13 mouse cellular contexts compared by ENCODE assay signal in the genomic region with DNA sequence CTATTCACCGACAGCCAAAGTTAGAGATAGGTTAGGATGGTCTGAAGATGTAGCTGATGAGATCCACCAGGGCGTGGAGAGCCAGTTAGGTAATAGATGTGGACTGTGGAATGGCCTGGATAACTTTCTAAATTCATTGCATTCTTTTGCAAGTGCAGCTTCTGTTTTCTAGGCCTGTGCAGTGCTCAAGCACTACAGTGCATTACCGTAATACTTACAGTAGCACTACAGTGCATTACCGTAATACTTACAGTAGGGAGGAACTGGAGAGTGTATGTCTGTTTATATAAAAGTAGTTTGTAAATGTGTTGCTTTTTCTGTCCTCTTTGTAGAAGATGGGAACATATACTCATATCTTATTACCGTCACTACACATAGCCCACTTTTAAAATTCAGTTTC. TPM values are rescaled to one million over a fixed set of nuclear protein-coding genes. Genes with fewer than 3 reads are reported as not detected.
DNase-seq lines count a peak whose midpoint lies in the region; ATAC-seq and TF ChIP-seq lines count a peak whose summit lies in the region.
"Had no signal": no experiment of that assay in that cellular context is flagged by ENCODE, and none has a peak within 500 bp of the region (broad histone marks: within the 10 kb centered on the region; RNA-seq: fewer than 3 reads in every experiment).

No protein-coding gene starts in this region.

- 67% methylated on average over 5 of the region's 5 CpGs for WGBS in liver, postnatal 0 days (ENCODE audit: insufficient replicate concordance)

- H3K4me2 ChIP-seq in liver, postnatal 0 days (ENCODE audit: low read depth, low read length) = no peak overlapping the region
- H3K4me2 ChIP-seq: hindbrain, embryonic 15.5 days; neural tube, embryonic 15.5 days had no signal

- no peak for TF ChIP-seq POLR2A in MEL (IDR thresholded peaks at IDR 0.05; ENCODE audit: control insufficient read depth in 1 of 2, insufficient read depth in 1 of 2, low read depth in 1 of 2, low read length in 2 of 2, poor library complexity in 1 of 2)

- peak; percentile 81; the same call in 1 of the 2 replicates for ATAC-seq in common myeloid progenitor, adult 5-6 weeks (replicated peaks; ENCODE audit: low read depth, poor library complexity, severe bottlenecking)
- ATAC-seq in liver, postnatal 0 days = peak; percentile 40; the same call in 1 of the 2 replicates

- TF ChIP-seq CTCF in MEL (IDR thresholded peaks at IDR 0.05 in 2 of 3, conservative IDR thresholded peaks at IDR 0.05 in 1 of 3; ENCODE audit: control insufficient read depth in 1 of 3, insufficient read depth in 1 of 3, low read depth in 2 of 3, low read length in 3 of 3, poor library complexity in 1 of 3, severe bottlenecking in 1 of 3) = no peak
- TF ChIP-seq CTCF in liver, postnatal 0 days (IDR thresholded peaks at IDR 0.05; ENCODE audit: low read depth) = no peak

- H3K9me3 ChIP-seq in MEL (replicated peaks; ENCODE audit: insufficient read depth, low read length) = no peaks in the 10 kb centered on the region
- no peaks in the 10 kb centered on the region for H3K9me3 ChIP-seq in liver, postnatal 0 days (ENCODE audit: low read length)
- H3K9me3 ChIP-seq: hindbrain, embryonic 15.5 days; neural tube, embryonic 15.5 days had no signal

- no peaks in the 10 kb centered on the region for H3K79me2 ChIP-seq in MEL (ENCODE audit: control insufficient read depth, insufficient read depth, low read length, poor library complexity)

- no peak for TF ChIP-seq RAD21 in MEL (IDR thresholded peaks at IDR 0.05; ENCODE audit: low read depth, low read length)

- H3K27ac ChIP-seq in MEL (ENCODE audit: control insufficient read depth, low read depth, low read length) = no peak overlapping the region
- no peak overlapping the region for H3K27ac ChIP-seq in liver, postnatal 0 days (ENCODE audit: low read depth)
- H3K27ac ChIP-seq: hindbrain, embryonic 15.5 days; left cerebral cortex, adult 2 months; neural tube, embryonic 15.5 days had no signal

- H3K9ac ChIP-seq in MEL (ENCODE audit: control insufficient read depth, low read depth, low read length, poor library complexity, severe bottlenecking) = no peak overlapping the region
- H3K9ac ChIP-seq in liver, postnatal 0 days (replicated peaks) = no peak overlapping the region
- H3K9ac ChIP-seq: hindbrain, embryonic 15.5 days; neural tube, embryonic 15.5 days had no signal

- H3K4me1 ChIP-seq in MEL (ENCODE audit: control insufficient read depth in 1 of 2, insufficient read depth in 2 of 2, low read length in 2 of 2) = no peaks in the 10 kb centered on the region; a peak in 1 of 4 replicates
- peaks cover 6% of the 10 kb centered on the region for H3K4me1 ChIP-seq in liver, postnatal 0 days (ENCODE audit: insufficient read depth)
- H3K4me1 ChIP-seq: hindbrain, embryonic 15.5 days; neural tube, embryonic 15.5 days had no signal

- peaks cover 6 to 27% of the 10 kb centered on the region in 2 experiments for H3K36me3 ChIP-seq in MEL (ENCODE audit: control insufficient read depth in 1 of 2, insufficient read depth in 2 of 2, low read length in 2 of 2)
- peaks cover 66% of the 10 kb centered on the region for H3K36me3 ChIP-seq in liver, postnatal 0 days (replicated peaks; ENCODE audit: insufficient read depth, low read length)

- TF ChIP-seq EP300 in MEL (IDR thresholded peaks at IDR 0.05; ENCODE audit: low read depth in 1 of 2, low read length in 2 of 2) = peak in 1 of 2 experiments; percentile 17; a peak in 1 of 4 replicates
- TF ChIP-seq EP300 in liver, postnatal 0 days (IDR thresholded peaks at IDR 0.05; ENCODE audit: low read depth) = no peak

- peak; percentile 16 for DNase-seq in kidney, adult 9 months
- DNase-seq in kidney, adult 18-20 months = no peak
- peak; percentile 21 for DNase-seq in MEL (ENCODE audit: low read depth, low spot score)
- DNase-seq in liver, postnatal 0 days = no peak
- DNase-seq in layer of hippocampus, postnatal 14 days (ENCODE audit: low spot score in 2 of 2) = no peak
- DNase-seq in embryo, embryonic 10.5 days (ENCODE audit: low spot score) = no peak
- DNase-seq: cerebellum, adult 11 months; right cerebral cortex, adult 18-20 months had no signal

- H3K27me3 ChIP-seq in MEL (ENCODE audit: control insufficient read depth in 1 of 2, insufficient read depth in 2 of 2, low read length in 2 of 2) = no peaks in the 10 kb centered on the region
- H3K27me3 ChIP-seq in liver, postnatal 0 days (ENCODE audit: insufficient read depth, low read length) = no peaks in the 10 kb centered on the region
- H3K27me3 ChIP-seq: hindbrain, embryonic 15.5 days; neural tube, embryonic 15.5 days had no signal

- no peak overlapping the region for H3K4me3 ChIP-seq in MEL (ENCODE audit: control insufficient read depth in 1 of 2, insufficient read depth in 1 of 2, low read depth in 2 of 2, low read length in 2 of 2)
- H3K4me3 ChIP-seq in liver, postnatal 0 days (ENCODE audit: low read depth, low read length) = no peak overlapping the region
- H3K4me3 ChIP-seq: erythroblast, embryonic 14.5 days; hindbrain, embryonic 15.5 days; left cerebral cortex, adult 2 months; neural tube, embryonic 15.5 days had no signal

TF ChIP-seq in MEL, 35 proteins besides CTCF, POLR2A, EP300 and RAD21:
- TF ChIP-seq MXI1 (IDR thresholded peaks at IDR 0.05; ENCODE audit: low read depth, low read length) (peak; percentile 100), USF2 (IDR thresholded peaks at IDR 0.05; ENCODE audit: borderline replicate concordance in 1 of 2, insufficient read depth in 1 of 2, low read depth in 1 of 2, low read length in 2 of 2) (no peak)
TF ChIP-seq in MEL: peak in this region for 1.

RNA-seq across cellular contexts. Expression of gene Usp25, which starts 28.1 kb away (rescaled TPM):
- 45.5 and 45.6 TPM in 2 replicates for total RNA-seq in MEL (2012; rRNA removed)
- 10 to 100 TPM in 1 of 2 experiments, not detected in 1; 43.0 TPM for polyA plus RNA-seq in MEL (2012; ENCODE audit: insufficient read depth in 1 of 2, insufficient read length in 2 of 2, low read depth in 1 of 2, low replicate concordance in 2 of 2, missing spikeins in 1 of 2)
- total RNA-seq in common myeloid progenitor, adult 5-6 weeks (2017) = 83.1 and 97.4 TPM in 2 replicates
- 22.8 and 23.4 TPM in 2 replicates for polyA plus RNA-seq in liver, postnatal 0 days (2015; fragmentation: Nextera tagmentation; extraction: Ambion mirVana)
- total RNA-seq in layer of hippocampus, postnatal 14 days (2021) = 10 to 100 TPM; 30.7 to 32.7 TPM

Comparison
In these comparisons a context has a peak if more than half of its experiments do, and no peak if none do; other contexts are left out.
1. DNase-seq: peak in kidney, adult 9 months (single experiment) and MEL (single experiment); none in kidney, adult 18-20 months (single experiment), liver, postnatal 0 days (single experiment), layer of hippocampus, postnatal 14 days (0 of 2) and embryo, embryonic 10.5 days (single experiment).